In genomic region chr8:89569406-89569805, GRCm38 (mm10) we compare ENCODE assay signal across 16 mouse cellular contexts.
DNase-seq lines count a peak whose midpoint lies in the region; ATAC-seq and TF ChIP-seq lines count a peak whose summit lies in the region.
"Had no signal": no experiment of that assay in that cellular context is flagged by ENCODE, and none has a peak within 500 bp of the region (broad histone marks: within the 10 kb centered on the region; RNA-seq: fewer than 3 reads in every experiment).

No protein-coding gene starts in this region.

- no peak overlapping the region for H3K9ac ChIP-seq in forebrain, embryonic 14.5 days (ENCODE audit: low read length)
- H3K9ac ChIP-seq in forebrain, embryonic 11.5 days (ENCODE audit: low read length), result no peak overlapping the region
- no peak overlapping the region for H3K9ac ChIP-seq in heart, postnatal 0 days (replicated peaks; ENCODE audit: low read depth, low read length)
- H3K9ac ChIP-seq in hindbrain, embryonic 16.5 days (ENCODE audit: low read depth, low read length), result no peak overlapping the region
- H3K9ac ChIP-seq: embryonic facial prominence, embryonic 15.5 days; limb, embryonic 15.5 days; lung, embryonic 14.5 days had no signal

- no peak overlapping the region for H3K4me3 ChIP-seq in forebrain, embryonic 14.5 days (ENCODE audit: low read depth, low read length)
- no peak overlapping the region for H3K4me3 ChIP-seq in forebrain, embryonic 11.5 days (ENCODE audit: low read depth, low read length)
- no peak overlapping the region for H3K4me3 ChIP-seq in heart, postnatal 0 days (ENCODE audit: low read depth, low read length)
- peak overlapping the region; percentile 76 for H3K4me3 ChIP-seq in megakaryocyte, embryonic 14.5 days (replicated peaks)
- no peak overlapping the region for H3K4me3 ChIP-seq in hindbrain, embryonic 16.5 days (ENCODE audit: low read length)
- H3K4me3 ChIP-seq: embryonic facial prominence, embryonic 15.5 days; limb, embryonic 15.5 days had no signal

- H3K36me3 ChIP-seq in forebrain, embryonic 14.5 days (ENCODE audit: control insufficient read depth, insufficient read depth, low read length), result no peaks in the 10 kb centered on the region
- no peaks in the 10 kb centered on the region for H3K36me3 ChIP-seq in forebrain, embryonic 11.5 days (ENCODE audit: control insufficient read depth, insufficient read depth, low read length)
- H3K36me3 ChIP-seq in heart, postnatal 0 days (replicated peaks; ENCODE audit: control insufficient read depth, insufficient read depth, low read length), result no peaks in the 10 kb centered on the region
- no peaks in the 10 kb centered on the region for H3K36me3 ChIP-seq in megakaryocyte, embryonic 14.5 days (replicated peaks; ENCODE audit: low read length)
- no peaks in the 10 kb centered on the region for H3K36me3 ChIP-seq in hindbrain, embryonic 16.5 days (ENCODE audit: control insufficient read depth, insufficient read depth, low read length)
- H3K36me3 ChIP-seq: embryonic facial prominence, embryonic 15.5 days; limb, embryonic 15.5 days had no signal

- H3K9me3 ChIP-seq in forebrain, embryonic 14.5 days (replicated peaks; ENCODE audit: control insufficient read depth, low read length), result no peaks in the 10 kb centered on the region
- no peaks in the 10 kb centered on the region for H3K9me3 ChIP-seq in forebrain, embryonic 11.5 days (ENCODE audit: control insufficient read depth, low read length)
- no peaks in the 10 kb centered on the region for H3K9me3 ChIP-seq in heart, postnatal 0 days (replicated peaks; ENCODE audit: control insufficient read depth, low read length)
- H3K9me3 ChIP-seq in megakaryocyte, embryonic 14.5 days, result no peaks in the 10 kb centered on the region; the same call in 1 of the 2 replicates
- H3K9me3 ChIP-seq in hindbrain, embryonic 16.5 days (ENCODE audit: control insufficient read depth, low read length), result no peaks in the 10 kb centered on the region
- H3K9me3 ChIP-seq: embryonic facial prominence, embryonic 15.5 days; limb, embryonic 15.5 days had no signal

- H3K27me3 ChIP-seq in forebrain, embryonic 14.5 days (replicated peaks; ENCODE audit: control insufficient read depth, insufficient read depth, low read length), result 0 out of 2 replicates have a peak, but pooled peaks cover 2% of the 10 kb centered on the region
- H3K27me3 ChIP-seq in forebrain, embryonic 11.5 days (ENCODE audit: control insufficient read depth, insufficient read depth, low read length), result peaks cover 4% of the 10 kb centered on the region; the same call in 1 of the 2 replicates
- H3K27me3 ChIP-seq in heart, postnatal 0 days (ENCODE audit: control insufficient read depth, insufficient read depth, low read length), result peaks cover 25% of the 10 kb centered on the region; the same call in 1 of the 2 replicates
- no peaks in the 10 kb centered on the region for H3K27me3 ChIP-seq in megakaryocyte, embryonic 14.5 days (replicated peaks)
- H3K27me3 ChIP-seq in hindbrain, embryonic 16.5 days (replicated peaks; ENCODE audit: control insufficient read depth, insufficient read depth, low read length), result peaks cover 9% of the 10 kb centered on the region

- no peak for TF ChIP-seq CTCF in heart, postnatal 0 days (IDR thresholded peaks at IDR 0.05; ENCODE audit: low read depth)

- H3K27ac ChIP-seq in forebrain, embryonic 14.5 days (ENCODE audit: low read depth, low read length), result no peak overlapping the region
- H3K27ac ChIP-seq in forebrain, embryonic 11.5 days (ENCODE audit: low read depth, low read length), result no peak overlapping the region
- no peak overlapping the region for H3K27ac ChIP-seq in heart, postnatal 0 days (ENCODE audit: low read depth)
- no peak overlapping the region for H3K27ac ChIP-seq in hindbrain, embryonic 16.5 days (ENCODE audit: low read depth, low read length)
- H3K27ac ChIP-seq: embryonic facial prominence, embryonic 15.5 days; limb, embryonic 15.5 days; macrophage had no signal

- H3K4me1 ChIP-seq in forebrain, embryonic 14.5 days (ENCODE audit: control insufficient read depth, insufficient read depth, low read length), result peaks cover 32% of the 10 kb centered on the region
- peaks cover 16% of the 10 kb centered on the region; the same call in 1 of the 2 replicates for H3K4me1 ChIP-seq in forebrain, embryonic 11.5 days (replicated peaks; ENCODE audit: control insufficient read depth, insufficient read depth, low read length)
- H3K4me1 ChIP-seq in heart, postnatal 0 days (ENCODE audit: control insufficient read depth, insufficient read depth), result no peaks in the 10 kb centered on the region
- no peaks in the 10 kb centered on the region for H3K4me1 ChIP-seq in megakaryocyte, embryonic 14.5 days
- H3K4me1 ChIP-seq in hindbrain, embryonic 16.5 days (ENCODE audit: control insufficient read depth, insufficient read depth, low read depth, low read length), result peaks cover 3% of the 10 kb centered on the region; the same call in 1 of the 2 replicates
- H3K4me1 ChIP-seq: embryonic facial prominence, embryonic 15.5 days; limb, embryonic 15.5 days had no signal

- WGBS in forebrain, embryonic 14.5 days, result 34% methylated on average over 9 of the region's 9 CpGs
- WGBS in forebrain, embryonic 11.5 days, result 69% methylated on average over 9 of the region's 9 CpGs
- WGBS in heart, postnatal 0 days, result 26% methylated on average over 9 of the region's 9 CpGs
- 44% methylated on average over 9 of the region's 9 CpGs for WGBS in hindbrain, embryonic 16.5 days

- intact Hi-C loops in heart, postnatal 10 days (cut with DNase I), result no loop called here

- no peak for ATAC-seq in forebrain, embryonic 14.5 days
- no peak for ATAC-seq in forebrain, embryonic 11.5 days (replicated peaks; ENCODE audit: low FRiP score)
- ATAC-seq in heart, postnatal 0 days (ENCODE audit: insufficient read depth, low read depth), result no peak
- no peak for ATAC-seq in megakaryocyte, adult 5-6 weeks (ENCODE audit: poor library complexity, severe bottlenecking)
- no peak for ATAC-seq in hindbrain, embryonic 16.5 days
- ATAC-seq: inflammation-experienced regulatory T-cells, adult 6 months; midbrain, embryonic 16.5 days had no signal

- DNase-seq in forebrain, embryonic 14.5 days (ENCODE audit: low spot score), result no peak
- no peak for DNase-seq in forebrain, embryonic 11.5 days (ENCODE audit: low spot score)
- no peak for DNase-seq in heart, postnatal 0 days (ENCODE audit: low spot score)
- DNase-seq in heart, postnatal 10 days, result no peak
- DNase-seq in ovary, postnatal 10 days (ENCODE audit: low spot score), result no peak
- DNase-seq: cerebellum, adult 11-12 months; kidney, postnatal 10 days; lung, embryonic 14.5 days had no signal

- peak overlapping the region; percentile 18; the same call in 1 of the 2 replicates for H3K4me2 ChIP-seq in forebrain, embryonic 14.5 days (ENCODE audit: low read length)
- H3K4me2 ChIP-seq in forebrain, embryonic 11.5 days (ENCODE audit: low read depth, low read length, severe bottlenecking), result no peak overlapping the region
- H3K4me2 ChIP-seq in heart, postnatal 0 days (ENCODE audit: low read depth, low read length), result peak overlapping the region; percentile 13; the same call in 1 of the 2 replicates
- peak overlapping the region; percentile 20; the same call in 1 of the 2 replicates for H3K4me2 ChIP-seq in hindbrain, embryonic 16.5 days (ENCODE audit: low read length)
- H3K4me2 ChIP-seq: embryonic facial prominence, embryonic 15.5 days; limb, embryonic 15.5 days; lung, embryonic 14.5 days had no signal

- no peak for TF ChIP-seq EP300 in heart, postnatal 0 days (IDR thresholded peaks at IDR 0.05; ENCODE audit: low read depth)
